Mouse (Mus musculus): Measurements from ENCODE around the gene Rbm47.
A peak's percentile ranks its signal among the peaks of the same experiment; 100 is the strongest.

The Rbm47 gene

DNA sequence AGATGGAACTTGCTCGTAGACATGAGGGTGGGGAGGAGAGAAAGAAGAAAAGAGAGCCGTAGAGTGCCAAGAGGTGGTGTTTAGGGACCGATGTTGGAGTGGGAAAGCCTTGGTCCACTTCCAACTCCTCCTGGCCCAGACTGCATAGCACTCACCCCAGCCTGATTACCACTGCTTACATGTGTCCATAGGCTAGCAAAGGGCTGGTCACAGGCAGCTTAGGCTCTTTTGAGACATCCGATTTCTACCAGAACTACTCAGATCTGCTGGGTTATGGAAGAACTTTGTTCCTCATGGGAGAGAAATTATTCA, 48.9 kb downstream of the Rbm47 start:
- DNase-seq = no peak

DNA sequence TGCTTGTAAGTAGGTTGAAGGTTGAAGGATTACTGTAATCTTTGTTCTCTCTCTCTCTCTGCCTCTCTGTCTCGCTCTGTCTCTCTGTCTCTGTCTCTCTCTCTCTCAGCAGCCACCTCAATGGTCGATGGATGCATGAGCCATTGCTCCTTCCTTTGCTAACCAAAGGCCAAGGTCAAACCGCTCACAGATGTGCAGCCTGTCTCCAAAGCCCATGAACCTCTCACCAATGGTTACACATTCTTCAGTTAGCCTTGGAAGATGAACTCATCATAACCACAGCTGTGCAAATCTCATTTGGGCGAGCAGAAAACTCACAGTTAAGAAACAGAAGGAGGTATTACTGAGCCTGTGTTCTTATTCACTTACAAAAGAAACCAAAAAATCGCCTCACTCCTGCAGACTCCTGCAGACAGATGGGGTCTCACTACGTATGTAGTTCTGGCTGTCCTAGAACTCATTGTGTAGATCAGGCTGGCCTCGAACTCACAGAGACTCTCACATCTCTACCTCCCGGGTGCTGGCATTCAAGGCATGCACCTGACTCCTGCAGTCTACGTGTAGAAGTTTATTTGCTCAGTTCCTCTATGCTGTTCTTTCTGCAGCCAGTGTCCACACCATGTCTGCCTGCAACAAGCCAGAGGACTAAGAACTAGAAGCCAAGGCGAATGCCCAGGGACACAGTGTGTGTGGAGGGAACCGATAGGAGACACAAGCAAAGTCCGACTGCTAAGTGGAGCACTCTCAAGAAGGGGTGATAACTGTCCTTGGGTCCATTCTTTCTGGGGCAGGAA, 49.4 kb downstream of the Rbm47 start:
- DNase-seq = no peak

DNA sequence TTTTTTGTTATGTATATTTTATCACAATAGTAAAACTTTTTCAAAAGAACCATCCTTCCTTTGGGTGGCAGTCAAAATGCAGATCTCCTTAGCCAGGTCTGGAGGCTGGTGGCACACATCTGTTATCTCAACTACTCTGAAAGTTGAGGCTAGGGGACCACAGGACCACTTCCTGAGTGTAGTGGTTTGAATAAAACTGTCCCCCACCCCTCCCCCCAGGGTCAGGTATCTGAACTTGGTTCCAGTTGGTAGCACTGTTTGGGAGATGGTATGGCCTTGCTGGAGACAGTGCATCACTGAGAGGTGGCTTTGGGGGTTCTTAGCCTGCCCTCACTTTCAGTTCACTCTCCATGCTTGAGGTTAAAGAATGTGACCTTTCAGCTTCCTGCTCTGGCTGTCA, 51.7 kb downstream of the Rbm47 start:
- DNase-seq = no peak

DNA sequence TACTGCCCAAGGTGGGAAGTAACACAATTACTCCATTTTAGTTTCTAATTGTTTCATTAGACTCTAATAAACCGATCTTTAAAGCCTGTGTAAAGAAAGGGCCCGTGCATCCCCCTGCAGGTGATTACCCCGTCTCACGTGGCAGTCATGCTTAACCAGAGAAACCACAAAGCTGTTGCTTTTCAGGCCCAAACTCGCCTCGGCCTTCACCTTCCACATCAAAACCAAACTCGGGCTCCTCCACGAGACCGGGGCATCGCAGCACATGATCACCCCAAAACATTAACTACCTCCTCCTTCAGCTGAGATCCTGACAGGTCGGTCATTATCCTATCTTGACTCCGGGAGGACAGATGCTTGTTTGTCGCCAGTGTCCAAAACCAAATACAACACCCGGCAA, 58.2 kb downstream of the Rbm47 start:
- DNase-seq = no peak

- DNase-seq = no peak
Measured at GRCm38 (mm10) chr5:66114208-66114607, 58.7 kb downstream of the Rbm47 start.

GRCm38 (mm10) chr5:66112059-66112458, 60.9 kb downstream of the Rbm47 start:
- DNase-seq = peak; percentile 31

DNA sequence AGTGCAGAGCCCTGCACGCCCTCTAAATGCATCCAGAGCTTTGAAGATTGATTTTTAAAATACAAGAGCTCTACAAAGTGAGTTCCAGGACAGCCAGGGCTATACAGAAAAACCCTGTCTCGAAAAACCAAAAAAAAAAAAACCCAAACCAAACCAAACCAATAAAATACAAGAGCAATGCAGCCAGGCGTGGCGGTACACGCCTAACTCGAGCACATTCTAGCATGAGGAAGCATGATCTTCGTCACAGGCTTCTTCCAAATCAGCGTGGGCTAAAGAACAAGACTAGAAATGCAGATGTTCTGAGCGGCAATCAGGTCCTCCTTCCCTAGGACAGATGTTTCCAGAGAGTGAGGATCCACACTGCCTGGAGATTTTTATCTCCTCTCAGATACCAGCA, 66.5 kb downstream of the Rbm47 start:
- DNase-seq = no peak

DNA sequence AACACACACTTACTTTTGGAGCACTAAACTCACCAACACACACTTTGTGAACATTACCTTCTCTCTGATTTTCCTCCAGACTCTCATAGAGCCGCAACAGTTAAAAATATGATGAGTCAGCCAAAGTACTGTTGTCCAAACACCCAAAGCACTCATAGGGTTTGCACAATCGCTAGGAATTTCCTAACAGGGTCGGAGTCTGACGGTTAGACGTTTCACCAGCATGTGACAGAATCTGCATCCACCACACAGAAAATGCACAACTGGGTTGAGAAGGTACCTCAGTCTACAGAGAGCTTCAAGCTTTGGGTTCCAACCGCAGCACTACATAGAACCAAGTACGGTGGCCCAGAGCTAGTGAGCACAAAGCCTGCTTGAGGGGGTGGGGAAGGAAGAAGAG, 67.0 kb downstream of the Rbm47 start:
- no peak for DNase-seq

DNA sequence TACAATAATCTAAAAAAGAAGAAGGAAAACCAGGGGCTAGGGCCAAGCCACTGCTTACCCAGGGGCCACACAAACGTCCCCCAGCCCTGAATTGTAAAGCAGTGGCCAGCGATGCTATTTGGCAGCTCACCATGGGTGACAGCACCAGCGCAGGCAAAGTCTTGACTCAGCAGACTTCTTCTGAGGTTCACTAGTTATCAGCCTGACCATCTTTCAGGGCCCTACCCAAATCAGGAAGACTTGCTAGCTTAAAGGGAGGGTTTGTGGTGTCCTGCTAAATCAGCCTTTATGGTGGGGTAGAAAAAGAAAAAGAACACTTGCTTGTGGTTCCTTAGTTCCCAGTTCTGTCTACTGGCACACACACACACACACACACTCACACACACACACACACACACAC, 67.6 kb downstream of the Rbm47 start:
- DNase-seq = no peak

DNA sequence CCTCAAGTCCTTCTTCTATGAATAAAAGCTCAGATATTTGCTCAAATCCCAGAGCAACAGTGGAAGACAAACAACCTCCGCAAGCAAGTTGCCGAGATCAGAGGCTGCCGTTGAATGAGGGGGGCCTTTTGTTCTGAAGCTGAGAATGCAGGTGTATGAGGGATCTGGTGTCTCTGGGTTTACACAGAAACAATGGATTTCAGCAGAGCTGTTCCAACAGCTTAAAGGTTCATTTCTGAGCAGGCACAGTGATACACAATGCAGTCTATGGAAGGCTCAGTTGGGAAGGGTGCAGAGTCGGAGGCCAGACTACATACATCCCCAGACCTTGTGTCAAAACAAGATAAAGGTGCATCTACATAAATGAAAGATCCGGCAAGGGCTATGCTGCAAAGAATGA, 69.5 kb downstream of the Rbm47 start:
- no peak for DNase-seq

GRCm38 (mm10) chr5:66102821-66103220, 70.1 kb downstream of the Rbm47 start:
- DNase-seq = no peak

GRCm38 (mm10) chr5:66101577-66101976, 71.3 kb downstream of the Rbm47 start:
- no peak for DNase-seq

DNA sequence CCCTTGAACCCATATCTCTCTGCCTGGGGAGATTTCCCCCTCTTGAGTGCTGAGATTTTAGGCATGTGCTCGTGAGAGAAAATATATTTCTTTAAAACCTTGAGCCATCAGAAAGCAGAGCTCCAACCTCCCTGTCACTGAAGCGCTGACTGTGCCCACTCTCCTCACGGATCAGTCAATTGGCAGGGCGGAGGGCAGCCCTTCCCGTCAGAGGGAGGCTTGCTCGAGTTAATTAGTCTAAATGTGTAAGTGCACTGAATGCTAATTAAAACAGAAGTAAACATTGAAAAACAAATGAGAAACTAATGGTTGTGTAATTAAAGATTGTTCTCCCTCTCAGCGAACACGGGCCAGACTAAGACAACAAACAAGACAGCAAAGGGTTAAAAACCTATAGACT, 72.6 kb downstream of the Rbm47 start:
- no peak for DNase-seq

- no peak for DNase-seq
Measured at GRCm38 (mm10) chr5:66098094-66098871, 74.6 kb downstream of the Rbm47 start.

GRCm38 (mm10) chr5:66096081-66096480, 76.8 kb downstream of the Rbm47 start:
- no peak for DNase-seq

DNA sequence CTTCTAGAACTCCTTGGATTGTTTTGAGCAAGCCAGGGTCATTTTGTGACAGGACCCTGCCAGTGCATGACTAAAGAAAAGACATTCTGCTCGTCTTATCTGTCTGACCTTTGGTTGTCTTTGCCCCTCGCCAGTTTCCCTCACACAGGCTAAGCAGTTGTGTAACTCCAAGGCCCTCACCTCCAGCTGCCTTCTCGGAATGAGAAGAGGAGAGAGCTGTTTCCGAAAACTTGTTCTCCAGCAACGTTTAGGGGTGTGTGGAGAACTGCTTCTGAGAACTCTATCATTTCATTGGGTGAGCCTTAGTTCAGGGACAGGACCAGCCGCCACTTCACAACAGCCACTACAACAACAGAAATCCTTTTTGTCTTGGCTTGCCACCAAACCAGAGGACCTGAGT, 77.8 kb downstream of the Rbm47 start:
- DNase-seq = no peak

- no peak for DNase-seq
Measured at GRCm38 (mm10) chr5:66090037-66090436, 82.9 kb downstream of the Rbm47 start.

- DNase-seq = no peak
Measured at GRCm38 (mm10) chr5:66089600-66089999, 83.3 kb downstream of the Rbm47 start.

- no peak for DNase-seq
Measured at GRCm38 (mm10) chr5:66088902-66089295, 84.0 kb downstream of the Rbm47 start.

- DNase-seq = no peak
Measured at GRCm38 (mm10) chr5:66088247-66088901, 84.5 kb downstream of the Rbm47 start.

DNA sequence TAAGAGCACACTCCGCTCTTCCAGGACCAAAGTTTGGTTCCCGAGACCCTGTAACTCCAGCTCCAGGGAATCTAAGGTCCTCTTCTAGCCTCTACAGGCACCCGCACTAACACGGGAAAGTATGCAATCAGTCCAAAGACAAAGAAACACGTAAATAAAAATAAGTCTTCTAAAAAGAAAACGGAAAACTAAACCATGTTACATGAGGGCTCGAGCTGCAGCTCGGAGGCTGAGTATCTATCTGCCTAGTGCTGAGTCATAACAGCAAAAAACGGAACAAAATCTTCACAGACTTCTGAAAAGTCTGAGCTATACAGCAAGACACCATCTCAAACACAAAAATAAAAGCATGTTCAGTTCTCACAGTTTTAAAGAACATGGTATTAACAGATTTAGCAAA, 86.0 kb downstream of the Rbm47 start:
- DNase-seq = no peak

DNA sequence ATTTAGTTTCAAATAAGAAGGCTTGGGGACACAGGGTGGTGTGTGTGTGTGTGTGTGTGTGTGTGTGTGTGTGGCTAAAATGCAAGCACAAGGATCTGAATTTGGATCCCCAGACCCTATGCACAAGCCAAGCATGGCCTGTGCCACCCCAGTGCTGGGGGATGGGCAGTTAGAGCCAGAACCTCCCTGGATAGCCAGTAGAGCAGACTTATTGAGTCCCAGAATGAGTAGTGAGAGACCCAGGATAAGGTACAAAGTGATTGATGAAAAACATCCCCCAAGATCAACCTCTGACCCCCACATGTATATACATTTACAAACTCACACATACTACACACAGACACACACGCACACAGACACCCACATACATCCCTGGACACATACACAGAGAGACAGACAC, 86.6 kb downstream of the Rbm47 start:
- no peak for DNase-seq

DNA sequence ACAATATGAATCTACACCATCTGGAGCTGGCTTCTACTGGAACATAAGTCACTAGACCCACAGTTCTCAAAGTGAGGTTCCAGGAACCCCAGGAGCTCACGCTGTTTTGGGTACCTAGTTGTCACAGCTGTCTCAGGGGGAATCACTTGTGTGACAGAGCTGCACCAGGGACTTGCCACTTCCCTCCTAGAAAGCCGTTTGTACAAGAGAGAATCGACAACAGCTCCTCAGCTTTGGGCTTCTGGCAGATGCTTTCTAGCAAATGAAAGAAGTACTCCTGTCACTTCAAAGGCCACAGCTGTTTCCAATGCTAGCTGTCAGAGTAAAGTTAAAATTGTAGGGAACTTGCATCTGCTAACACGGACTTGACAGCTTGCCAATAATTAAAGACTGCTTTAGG, 87.4 kb downstream of the Rbm47 start:
- no peak for DNase-seq

DNA sequence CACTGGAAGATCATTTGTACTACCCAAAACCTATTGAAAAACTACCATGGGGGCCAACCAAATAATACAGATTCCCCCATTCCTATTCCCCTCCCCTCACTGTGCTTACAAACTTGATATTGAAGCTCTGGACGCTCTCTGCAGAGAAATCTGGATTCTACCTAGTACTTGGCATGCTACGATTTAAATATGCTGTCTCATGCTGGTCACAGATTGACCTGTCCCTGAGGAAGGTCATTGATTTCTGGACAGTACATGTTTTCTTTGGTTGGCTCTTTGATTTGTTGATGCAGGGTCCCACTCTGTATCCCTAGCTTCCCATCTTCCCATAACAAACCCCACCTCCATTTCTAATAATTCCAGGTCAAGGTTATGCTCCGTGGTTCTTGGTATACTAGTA, 88.4 kb downstream of the Rbm47 start:
- DNase-seq = no peak

Measured in liver (tissue).